Mouse (Mus musculus) liver, embryonic 14.5 days (tissue): ENCODE measurements around the gene Ceacam9.

Source experiments
- CTCF ChIP-seq: IDR thresholded peaks from 2 replicates; pipeline ENCODE4 v1.5.1; 2016; ENCODE audit warnings: antibody characterized with exemption, low read depth, control low read depth
- EP300 ChIP-seq: IDR thresholded peaks from 2 replicates; pipeline ENCODE4 v1.6.1; 2016; ENCODE audit warnings: antibody characterized with exemption, low read depth

GRCm38 (mm10) chr7:16738073-16738696 lies 16.5 kb downstream of the Ceacam9 start, which contains the start of gene Ap2s1:
- no peak for TF ChIP-seq EP300
- TF ChIP-seq CTCF: no peak
